ENCODE assay signal across 18 mouse cellular contexts in the genomic region with DNA sequence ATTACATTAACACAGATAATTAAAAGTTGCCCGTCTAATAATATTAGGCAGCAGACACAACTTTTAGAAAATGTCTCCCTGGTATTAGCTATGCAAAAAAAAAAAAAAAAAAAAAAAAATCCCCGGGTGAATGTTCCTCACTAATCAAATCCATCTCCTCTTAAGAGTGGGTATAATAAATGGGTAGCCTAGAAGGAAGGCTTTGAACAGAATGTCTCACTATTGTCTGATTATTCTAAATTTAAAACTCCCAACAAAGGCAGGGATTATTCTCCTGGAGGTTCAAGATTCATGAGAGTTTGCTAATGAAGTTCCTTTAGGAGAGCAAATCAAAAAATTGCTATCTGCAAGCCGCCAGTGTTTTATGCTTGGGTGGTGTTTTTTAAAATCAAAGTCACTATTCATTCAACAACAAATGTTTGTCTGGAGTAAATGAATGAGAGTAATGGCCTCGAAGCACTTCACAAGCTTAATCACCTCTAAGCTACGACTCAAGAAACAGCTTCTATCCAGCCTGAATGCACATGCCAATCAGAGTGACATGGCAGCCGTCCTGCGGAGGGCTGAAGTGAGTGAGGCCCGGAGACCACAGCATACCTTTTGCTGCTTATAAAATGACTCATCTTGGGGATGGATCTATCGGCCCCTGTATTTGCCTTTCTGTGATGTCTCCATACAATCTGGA.
A peak's percentile ranks its signal among the peaks of the same experiment; 100 is the strongest.
DNase-seq lines count a peak whose midpoint lies in the region; ATAC-seq lines count a peak whose summit lies in the region.
"Had no signal": no experiment of that assay in that cellular context is flagged by ENCODE, and none has a peak within 500 bp of the region (broad histone marks: within the 10 kb centered on the region; RNA-seq: fewer than 3 reads in every experiment).

No protein-coding gene starts in this region.

- peak; percentile 75 for DNase-seq in Muller cell, postnatal 12 days (ENCODE audit: inconsistent ontology term)
- DNase-seq in brain, adult 2 months (ENCODE audit: low read depth, low spot score), result peak; percentile 32
- peak; percentile 57 for DNase-seq in forebrain, embryonic 10.5 days (ENCODE audit: extremely low spot score, low spot score)
- DNase-seq in kidney, postnatal 10 days, result no peak
- DNase-seq in heart, postnatal 36 days, result no peak
- DNase-seq: cerebellum, adult 11-12 months; gastrocnemius, postnatal 25 days; heart, postnatal 14 days; kidney, postnatal 36 days; liver; lung, adult 18-20 months; lung, postnatal 4 days; right cerebral cortex, postnatal 25 days; thymus, postnatal 25 days had no signal

- peaks cover 83% of the 10 kb centered on the region for H3K4me1 ChIP-seq in forebrain, embryonic 10.5 days
- peaks cover 46% of the 10 kb centered on the region for H3K4me1 ChIP-seq in midbrain, embryonic 13.5 days (replicated peaks)

- no peaks in the 10 kb centered on the region for H3K9me3 ChIP-seq in forebrain, embryonic 10.5 days
- no peaks in the 10 kb centered on the region for H3K9me3 ChIP-seq in midbrain, embryonic 13.5 days
- H3K9me3 ChIP-seq: G1E had no signal

- H3K36me3 ChIP-seq in forebrain, embryonic 10.5 days (replicated peaks), result no peaks in the 10 kb centered on the region
- H3K36me3 ChIP-seq in midbrain, embryonic 13.5 days, result no peaks in the 10 kb centered on the region

- H3K27me3 ChIP-seq in forebrain, embryonic 10.5 days (ENCODE audit: poor library complexity, severe bottlenecking), result peaks cover 38% of the 10 kb centered on the region
- peaks cover 6% of the 10 kb centered on the region for H3K27me3 ChIP-seq in midbrain, embryonic 13.5 days

- peak overlapping the region; percentile 10; the same call in 1 of the 2 replicates for H3K4me3 ChIP-seq in forebrain, embryonic 10.5 days
- H3K4me3 ChIP-seq in midbrain, embryonic 13.5 days (replicated peaks), result no peak overlapping the region

- H3K27ac ChIP-seq in forebrain, embryonic 10.5 days, result peak overlapping the region; percentile 69
- peak overlapping the region; percentile 12; the same call in 1 of the 2 replicates for H3K27ac ChIP-seq in midbrain, embryonic 13.5 days

- H3K4me2 ChIP-seq in midbrain, embryonic 13.5 days (replicated peaks), result no peak overlapping the region
- H3K4me2 ChIP-seq: heart, embryonic 11.5 days had no signal

- ATAC-seq in midbrain, embryonic 13.5 days, result no peak
- ATAC-seq in cerebellum, adult (ENCODE audit: insufficient number of reproducible peaks, low FRiP score, low TSS enrichment), result no peak

- intact Hi-C loops in heart, postnatal 36 days (cut with DNase I), result loop anchor here (5.0 kb wide), 3 partner anchors 114 to 169 kb away; partner anchors contain the start of gene Atxn1

- WGBS in forebrain, embryonic 10.5 days, result 14% methylated on average over 9 of the region's 9 CpGs
- WGBS in midbrain, embryonic 13.5 days, result 9% methylated on average over 9 of the region's 9 CpGs

- no peak overlapping the region for H3K9ac ChIP-seq in midbrain, embryonic 13.5 days (replicated peaks)

Comparison
In these comparisons a context has a peak if more than half of its experiments do, and no peak if none do; other contexts are left out.
1. DNase-seq: peak in Muller cell, postnatal 12 days (single experiment), brain, adult 2 months (single experiment) and forebrain, embryonic 10.5 days (single experiment); none in kidney, postnatal 10 days (single experiment) and heart, postnatal 36 days (0 of 2).